Mouse (Mus musculus): ENCODE results near the gene Rcvrn. TPM values are rescaled to one million over a fixed set of nuclear protein-coding genes. Genes with fewer than 3 reads are reported as not detected.

The Rcvrn gene
- total RNA-seq, 2 experiments from 2014 or later = 1.5 to 1.8 TPM

- no peak for DNase-seq (ENCODE audit: low spot score in 2 of 2)
These were observed 46.4 kb downstream of the Rcvrn start for GRCm38 (mm10) chr11:67741569-67741968.

Other genes with a start within 250 kb of the Rcvrn start
- gene Gas7, start 239.9 kb upstream of the Rcvrn start, total RNA-seq (2021) = 100 to 1,000 TPM; 457 to 462 TPM
- 1 to 10 TPM; 1.4 to 2.5 TPM for gene Glp2r, start 75.8 kb downstream of the Rcvrn start, total RNA-seq (2021)
- gene Gsg1l2, start 79.3 kb downstream of the Rcvrn start, total RNA-seq (2021) = not detected
- not detected for gene Dhrs7c, start 102.9 kb downstream of the Rcvrn start, total RNA-seq (2021)
- gene Usp43, start 226.8 kb downstream of the Rcvrn start, total RNA-seq (2021) = under 1 TPM; 0.58 to 0.67 TPM